Mouse (Mus musculus) midbrain, embryonic 12.5 days (tissue): Measurements from ENCODE around the gene Slc17a2. TPM values are rescaled to one million over a fixed set of nuclear protein-coding genes. Genes with fewer than 3 reads are reported as not detected.

ENCODE experiments used
- ATAC-seq: fragments of 200-750 bp; cut with Nextera tagmentation; 2 replicates; pipeline ENCODE4 v1.8.0; 2017; ENCODE audit warnings: low read depth, moderate TSS enrichment, moderate library complexity; ENCODE audit not compliant: low FRiP score
- H3K27ac ChIP-seq: fragments of 300-500 bp; sonication (generic); replicated peaks from 2 replicates; pipeline ENCODE4 v1.5.1; 2016; ENCODE audit warnings: mild to moderate bottlenecking
- H3K27me3 ChIP-seq: fragments of 300-500 bp; sonication (generic); 2 replicates; pipeline ENCODE4 v1.6.1; 2016; ENCODE audit warnings: mild to moderate bottlenecking
- H3K36me3 ChIP-seq: fragments of 300-500 bp; sonication (generic); 2 replicates; pipeline ENCODE4 v1.6.1; 2016
- H3K4me1 ChIP-seq: fragments of 300-500 bp; sonication (generic); 2 replicates; pipeline ENCODE4 v1.6.1; 2016
- H3K4me2 ChIP-seq: fragments of 300-500 bp; sonication (generic); replicated peaks from 2 replicates; pipeline ENCODE4 v1.6.1; 2016; ENCODE audit warnings: mild to moderate bottlenecking, moderate library complexity
- H3K4me3 ChIP-seq: fragments of 300-500 bp; sonication (generic); 2 replicates; pipeline ENCODE4 v1.5.1; 2016; ENCODE audit warnings: mild to moderate bottlenecking
- H3K9ac ChIP-seq: fragments of 300-500 bp; sonication (generic); replicated peaks from 2 replicates; pipeline ENCODE4 v1.6.1; 2016; ENCODE audit warnings: mild to moderate bottlenecking, moderate library complexity
- H3K9me3 ChIP-seq: fragments of 300-500 bp; sonication (generic); 2 replicates; pipeline ENCODE4 v1.6.1; 2016; ENCODE audit warnings: mild to moderate bottlenecking
- WGBS: fragments of 180-500 bp; shearing (Covaris S2); methylation state at CpG from one replicate; pipeline ENCODE4 v1.1.7; 2016; 5-methylcytosine and 5-hydroxymethylcytosine counted together
- polyA plus RNA-seq: library from polyadenylated mRNA; unstranded; fragments of >200 nt; fragmentation: Nextera tagmentation; extraction: Ambion mirVana; gene quantifications from 2 replicates; pipeline ENCODE4 v1.2.1, GENCODE M21; 2016

The Slc17a2 gene
- polyA plus RNA-seq, 1 experiment from 2014 or later = not detected

DNA sequence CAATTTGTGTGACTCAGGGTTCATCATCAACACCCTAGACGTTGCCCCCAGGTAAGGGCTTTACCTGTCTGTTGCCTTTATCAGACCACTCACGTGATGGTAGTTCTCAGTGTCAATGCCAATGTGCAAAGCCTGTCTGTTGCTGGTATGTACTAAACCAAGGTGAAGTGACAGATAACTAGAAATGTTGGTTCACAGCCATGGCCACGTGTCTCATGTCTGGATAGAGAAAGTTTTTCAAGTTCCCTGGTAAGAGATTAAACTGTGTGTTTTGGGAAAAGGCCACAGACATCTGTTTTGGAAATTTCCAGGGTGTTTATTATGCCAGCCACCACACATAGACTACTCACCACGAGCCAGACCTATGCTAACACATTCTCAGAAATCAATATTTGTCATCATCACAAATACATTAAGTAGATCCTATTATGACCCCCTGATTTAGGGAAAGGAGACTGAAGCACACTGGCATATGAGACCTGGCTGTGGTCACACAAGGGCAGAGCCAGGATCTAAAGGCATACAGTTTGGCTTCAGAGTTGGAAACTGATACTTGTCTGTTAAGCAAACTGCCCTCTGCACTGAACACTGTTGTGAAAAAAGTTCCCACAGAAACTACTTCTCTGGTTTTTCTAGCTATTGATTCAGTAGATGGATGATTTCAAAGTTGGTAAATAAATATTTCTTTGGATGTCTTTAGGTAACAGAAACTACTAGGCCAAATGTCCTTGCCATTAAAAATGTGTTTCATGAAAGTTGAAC, 13.6 kb downstream of the Slc17a2 start:
- no peaks in the 10 kb centered on the region for H3K36me3 ChIP-seq
- H3K9ac ChIP-seq = no peak overlapping the region
- WGBS = 79% methylated on average over 4 of the region's 4 CpGs
- no peak overlapping the region for H3K27ac ChIP-seq
- H3K4me2 ChIP-seq = no peak overlapping the region
- no peaks in the 10 kb centered on the region for H3K9me3 ChIP-seq
- no peak overlapping the region for H3K4me3 ChIP-seq
- H3K27me3 ChIP-seq = no peaks in the 10 kb centered on the region
- no peaks in the 10 kb centered on the region for H3K4me1 ChIP-seq
- ATAC-seq = no peak

DNA sequence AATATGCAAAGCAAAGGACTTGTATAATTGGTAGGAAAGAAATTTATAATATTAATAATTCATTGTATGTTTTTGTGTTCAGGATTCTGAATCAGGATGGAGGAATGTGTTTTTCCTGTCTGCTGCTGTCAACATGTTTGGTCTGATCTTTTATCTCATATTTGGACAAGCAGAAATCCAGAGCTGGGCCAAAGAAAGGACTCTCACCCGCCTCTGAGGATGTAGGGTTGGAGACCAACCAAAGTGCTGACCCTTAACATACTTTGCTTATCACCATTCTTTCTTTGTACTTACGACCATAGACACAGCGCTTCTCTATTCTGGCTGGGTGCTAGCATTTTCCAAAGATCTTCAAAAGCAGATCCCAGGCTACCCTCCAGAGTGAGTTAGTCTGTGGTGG, 15.4 kb downstream of the Slc17a2 start:
- H3K36me3 ChIP-seq = no peaks in the 10 kb centered on the region
- WGBS = 89% methylated on average over 3 of the region's 3 CpGs
- H3K9me3 ChIP-seq = no peaks in the 10 kb centered on the region
- no peaks in the 10 kb centered on the region for H3K27me3 ChIP-seq
- H3K4me1 ChIP-seq = no peaks in the 10 kb centered on the region
- H3K27ac ChIP-seq = no peak overlapping the region
- H3K4me3 ChIP-seq = no peak overlapping the region
- ATAC-seq = no peak
- no peak overlapping the region for H3K9ac ChIP-seq
- no peak overlapping the region for H3K4me2 ChIP-seq

DNA sequence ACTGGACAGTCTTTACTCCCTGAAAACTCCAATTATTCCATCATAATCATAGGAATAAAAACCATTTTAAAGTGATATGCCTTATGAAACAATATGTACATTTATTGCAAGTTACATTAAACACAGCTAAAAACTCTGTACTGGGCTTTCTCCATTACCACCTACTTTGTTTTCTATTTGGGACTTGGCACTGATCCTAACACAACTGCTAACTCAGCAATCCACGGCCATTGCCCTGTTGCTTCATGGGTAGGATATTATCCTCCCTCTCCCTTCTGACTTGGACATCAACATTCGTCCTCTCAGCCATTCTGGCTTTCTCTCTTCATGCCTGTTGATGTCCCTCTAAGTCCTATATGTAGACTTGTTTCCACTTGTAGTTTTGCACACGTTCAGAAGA, 19.8 kb downstream of the Slc17a2 start:
- 75% methylated on average over 3 of the region's 3 CpGs for WGBS
- H3K9me3 ChIP-seq = no peaks in the 10 kb centered on the region
- no peak for ATAC-seq
- H3K27ac ChIP-seq = no peak overlapping the region
- H3K9ac ChIP-seq = no peak overlapping the region
- no peak overlapping the region for H3K4me2 ChIP-seq
- no peak overlapping the region for H3K4me3 ChIP-seq
- H3K4me1 ChIP-seq = no peaks in the 10 kb centered on the region
- H3K36me3 ChIP-seq = no peaks in the 10 kb centered on the region
- no peaks in the 10 kb centered on the region for H3K27me3 ChIP-seq

DNA sequence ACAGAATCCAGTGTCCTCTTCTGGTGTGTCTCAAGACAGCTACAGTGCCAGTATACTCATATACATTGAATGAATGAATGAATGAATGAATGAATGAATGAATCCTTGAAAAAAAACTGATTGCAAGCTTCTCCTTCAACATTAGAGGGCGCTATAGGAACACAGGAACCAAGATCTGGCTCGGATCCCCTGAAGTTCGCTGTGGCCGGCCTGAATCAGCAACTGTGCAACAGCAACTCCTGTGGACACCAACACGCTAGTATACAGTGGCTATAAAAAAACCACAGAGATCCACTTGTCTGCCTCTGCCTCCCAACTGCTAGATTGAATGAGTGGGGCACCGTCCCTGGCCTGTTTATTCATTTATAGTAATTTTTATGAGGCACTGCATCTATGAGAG, 26.3 kb downstream of the Slc17a2 start:
- 26% methylated on average over 6 of the region's 6 CpGs for WGBS
- no peaks in the 10 kb centered on the region for H3K27me3 ChIP-seq
- H3K9ac ChIP-seq = no peak overlapping the region
- no peak overlapping the region for H3K27ac ChIP-seq
- no peak for ATAC-seq
- no peaks in the 10 kb centered on the region for H3K4me1 ChIP-seq
- H3K4me2 ChIP-seq = no peak overlapping the region
- no peaks in the 10 kb centered on the region for H3K36me3 ChIP-seq
- H3K4me3 ChIP-seq = no peak overlapping the region
- H3K9me3 ChIP-seq = no peaks in the 10 kb centered on the region

DNA sequence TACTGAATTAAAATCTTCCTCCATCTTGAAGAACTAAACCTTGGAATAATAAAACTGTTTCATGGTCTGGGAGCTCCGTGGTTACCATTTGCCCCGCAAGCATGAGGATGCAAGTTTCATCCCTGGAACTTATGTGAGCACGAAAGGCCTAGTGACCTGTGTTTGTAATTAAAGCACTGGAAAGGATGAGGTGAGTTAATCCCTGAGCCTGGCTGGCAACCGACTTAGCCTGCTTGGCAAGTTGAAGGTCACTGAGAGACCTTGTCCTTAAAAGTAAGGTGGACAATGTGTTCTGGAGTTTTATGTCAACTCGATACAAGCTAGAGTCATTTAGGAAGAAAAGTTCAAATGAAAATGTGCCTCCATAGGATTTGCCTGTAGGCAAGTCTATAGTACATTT, 28.0 kb downstream of the Slc17a2 start:
- H3K9ac ChIP-seq = no peak overlapping the region
- no peaks in the 10 kb centered on the region for H3K4me1 ChIP-seq
- WGBS = 88% methylated on average over 5 of the region's 5 CpGs
- H3K27me3 ChIP-seq = no peaks in the 10 kb centered on the region
- no peak overlapping the region for H3K4me3 ChIP-seq
- no peaks in the 10 kb centered on the region for H3K9me3 ChIP-seq
- H3K4me2 ChIP-seq = no peak overlapping the region
- no peaks in the 10 kb centered on the region for H3K36me3 ChIP-seq
- no peak for ATAC-seq
- H3K27ac ChIP-seq = no peak overlapping the region

DNA sequence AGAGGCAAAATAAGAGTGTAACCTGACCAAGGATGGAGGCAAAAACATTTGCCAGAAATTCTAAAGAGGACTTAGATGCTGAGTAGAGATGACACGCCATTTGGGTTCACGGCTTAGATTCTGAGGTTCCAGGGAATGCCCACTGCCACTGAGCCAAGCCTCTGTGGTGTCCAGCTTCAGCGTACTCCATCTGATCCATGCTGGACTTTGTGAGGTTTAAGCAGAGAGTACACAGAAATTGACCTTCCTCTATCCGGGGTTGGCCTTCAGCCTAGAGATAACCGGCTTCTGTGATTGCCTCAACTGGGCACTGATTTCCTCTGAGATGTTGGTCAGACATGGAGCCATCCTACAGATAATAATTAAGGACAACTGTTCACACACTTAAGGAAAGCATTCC, 29.8 kb downstream of the Slc17a2 start:
- no peak overlapping the region for H3K4me2 ChIP-seq
- 87% methylated on average over 5 of the region's 5 CpGs for WGBS

DNA sequence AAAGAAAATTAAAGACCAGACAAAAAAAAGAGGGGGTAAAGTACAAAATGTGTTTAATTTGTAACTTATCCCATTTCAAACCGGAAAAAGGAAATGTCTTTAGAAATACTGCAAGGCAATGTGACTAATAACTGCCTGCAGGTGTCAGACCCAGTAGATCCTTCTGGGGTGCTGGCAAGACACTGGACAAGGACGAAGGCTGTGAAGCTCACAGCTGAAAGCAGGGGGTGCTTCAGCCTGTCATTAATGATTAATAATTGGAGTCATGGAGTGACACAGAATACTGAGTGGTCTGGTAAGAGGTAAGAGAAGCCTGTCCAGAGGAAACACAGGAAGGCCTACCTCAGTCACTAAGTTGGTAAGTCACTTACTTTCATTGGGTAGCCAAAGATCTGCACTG, 32.5 kb downstream of the Slc17a2 start, which contains the start of gene Slc17a3:
TSS of gene Slc17a3 (plus strand) at position 127 of the 400 bp plus-strand sequence.
- no peaks in the 10 kb centered on the region for H3K27me3 ChIP-seq
- H3K4me1 ChIP-seq = no peaks in the 10 kb centered on the region
- no peak for ATAC-seq
- 80% methylated on average over 2 of the region's 2 CpGs for WGBS
- no peak within 1 kb of the TSS for H3K27ac ChIP-seq
- no peaks in the 10 kb centered on the region for H3K36me3 ChIP-seq
- no peak within 1 kb of the TSS for H3K9ac ChIP-seq
- H3K4me3 ChIP-seq = no peak within 1 kb of the TSS
- H3K4me2 ChIP-seq = no peak within 1 kb of the TSS
- no peaks in the 10 kb centered on the region for H3K9me3 ChIP-seq

More for the DNA sequence above, 29.8 kb downstream of the Slc17a2 start:
- Histone ChIP-seq H3K4me1 (no peaks in the 10 kb centered on the region), H3K9ac (no peak overlapping the region), H3K9me3 (no peaks in the 10 kb centered on the region), H3K27me3 (no peaks in the 10 kb centered on the region), H3K36me3 (no peaks in the 10 kb centered on the region), H3K27ac (no peak overlapping the region), H3K4me3 (no peak overlapping the region)
- ATAC-seq = no peak

DNA sequence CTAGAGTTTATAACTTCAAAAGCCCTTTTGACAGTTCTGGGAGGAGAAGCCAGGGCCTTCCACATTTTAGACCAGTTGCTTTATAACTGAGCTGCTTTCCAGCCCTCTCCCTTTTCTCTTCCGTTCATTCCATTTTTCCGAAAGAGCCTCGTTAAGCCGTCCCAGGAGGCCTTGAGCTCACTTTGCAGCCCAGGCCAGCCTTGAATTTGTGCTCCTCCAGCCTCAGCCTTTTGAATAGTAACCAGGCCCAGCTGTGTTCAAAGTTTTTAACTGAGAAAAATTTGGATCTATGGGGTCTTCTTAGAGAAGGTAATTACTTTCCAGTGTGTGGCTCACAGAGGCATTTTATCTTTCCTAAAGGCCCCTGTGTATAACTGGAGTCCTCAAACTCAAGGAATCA, 39.1 kb downstream of the Slc17a2 start:
- Histone ChIP-seq H3K4me1 (no peaks in the 10 kb centered on the region), H3K27ac (no peak overlapping the region), H3K9me3 (no peaks in the 10 kb centered on the region), H3K4me2 (no peak overlapping the region), H3K4me3 (no peak overlapping the region), H3K9ac (no peak overlapping the region), H3K27me3 (no peaks in the 10 kb centered on the region), H3K36me3 (no peaks in the 10 kb centered on the region)
- no peak for ATAC-seq
- 81% methylated on average over 4 of the region's 4 CpGs for WGBS

DNA sequence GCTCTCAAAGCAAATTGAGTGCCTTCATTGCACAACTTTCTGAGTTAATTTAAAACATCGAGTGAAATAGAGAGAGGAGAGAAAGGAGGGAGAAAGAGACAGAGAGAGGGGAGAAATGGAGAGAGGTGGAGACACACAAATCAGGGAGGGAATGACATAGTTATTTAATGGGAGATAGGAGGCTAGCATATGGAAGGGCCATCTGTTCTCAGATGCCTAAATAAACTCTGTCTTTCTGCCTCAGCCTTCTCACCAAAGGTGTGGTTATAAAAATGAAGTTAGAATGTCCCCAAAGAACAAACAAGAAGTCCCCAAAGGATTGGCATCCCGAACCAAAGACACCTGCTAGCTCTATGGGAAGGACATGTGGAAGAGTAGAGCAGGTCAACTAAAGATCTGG, 42.5 kb downstream of the Slc17a2 start:
- WGBS = 90% methylated on average over 2 of the region's 2 CpGs
- H3K36me3 ChIP-seq = no peaks in the 10 kb centered on the region
- no peak overlapping the region for H3K4me3 ChIP-seq
- no peak overlapping the region for H3K4me2 ChIP-seq
- H3K4me1 ChIP-seq = no peaks in the 10 kb centered on the region
- H3K9ac ChIP-seq = no peak overlapping the region
- H3K9me3 ChIP-seq = no peaks in the 10 kb centered on the region
- no peaks in the 10 kb centered on the region for H3K27me3 ChIP-seq
- ATAC-seq = no peak
- H3K27ac ChIP-seq = no peak overlapping the region

DNA sequence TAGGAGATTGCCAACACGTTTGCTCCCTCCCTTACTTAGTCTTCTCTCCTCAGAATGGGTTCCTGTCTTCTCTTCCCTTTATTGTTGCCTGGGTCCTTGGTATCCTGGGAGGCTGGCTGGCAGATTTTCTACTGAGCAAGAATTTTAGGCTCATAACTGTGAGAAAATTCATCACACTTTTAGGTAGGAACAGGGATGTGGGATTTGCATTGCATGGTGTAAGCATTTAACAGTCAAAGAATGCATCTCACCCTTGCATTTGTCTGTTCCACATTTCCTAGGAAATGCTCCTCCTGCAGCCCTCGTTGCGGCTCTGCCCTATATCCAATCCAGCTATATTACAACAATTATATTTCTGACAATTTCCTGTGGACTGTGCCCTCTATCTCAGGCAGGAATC, 49.6 kb downstream of the Slc17a2 start:
- no peaks in the 10 kb centered on the region for H3K9me3 ChIP-seq
- no peak overlapping the region for H3K9ac ChIP-seq
- no peaks in the 10 kb centered on the region for H3K27me3 ChIP-seq
- H3K4me1 ChIP-seq = no peaks in the 10 kb centered on the region
- H3K27ac ChIP-seq = no peak overlapping the region
- H3K36me3 ChIP-seq = no peaks in the 10 kb centered on the region
- H3K4me2 ChIP-seq = no peak overlapping the region
- 79% methylated on average over 3 of the region's 3 CpGs for whole genome bisulfite sequencing
- no peak for ATAC-seq
- H3K4me3 ChIP-seq = no peak overlapping the region

DNA sequence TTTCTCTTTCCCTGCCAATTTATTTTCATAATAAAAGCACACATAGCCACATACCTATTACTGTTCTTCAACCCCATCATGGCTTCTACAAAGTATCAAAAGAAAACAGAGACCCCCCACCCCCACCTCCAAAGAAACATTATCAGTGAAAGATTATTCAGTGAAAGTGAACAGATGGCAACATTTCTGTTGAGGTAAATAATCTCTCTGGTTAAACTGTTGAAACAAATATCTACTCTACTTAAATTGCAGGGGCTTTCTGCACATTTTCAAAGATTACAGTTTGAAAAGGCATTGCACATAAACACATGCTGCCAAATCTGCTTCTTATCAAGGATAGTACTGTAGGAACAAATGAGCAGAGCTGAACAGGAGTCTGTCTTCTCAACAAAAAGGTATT, 55.0 kb downstream of the Slc17a2 start:
- ATAC-seq = no peak
- H3K4me1 ChIP-seq = no peaks in the 10 kb centered on the region
- no peaks in the 10 kb centered on the region for H3K9me3 ChIP-seq
- H3K27me3 ChIP-seq = no peaks in the 10 kb centered on the region
- no peak overlapping the region for H3K9ac ChIP-seq
- H3K4me3 ChIP-seq = no peak overlapping the region
- no peaks in the 10 kb centered on the region for H3K36me3 ChIP-seq
- H3K4me2 ChIP-seq = no peak overlapping the region
- H3K27ac ChIP-seq = no peak overlapping the region

DNA sequence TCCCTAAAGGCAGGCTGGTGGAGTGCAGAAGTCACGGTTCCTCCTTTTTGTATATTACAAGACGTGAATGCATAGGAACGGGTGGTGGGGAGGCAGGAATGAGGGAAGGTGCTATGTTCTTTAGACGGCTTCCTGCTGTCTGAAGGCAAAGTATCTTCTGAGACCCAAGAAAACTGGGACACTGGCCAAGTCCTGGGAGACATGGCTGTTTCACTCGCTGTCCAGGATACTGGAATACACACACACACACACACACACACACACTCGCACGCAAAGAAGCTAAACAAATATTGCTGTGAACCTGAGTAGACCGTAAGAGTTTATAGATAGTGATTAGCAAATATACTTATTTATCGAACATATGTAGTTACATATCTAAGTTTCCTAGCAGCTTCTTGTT, 57.9 kb downstream of the Slc17a2 start:
- 91% methylated on average over 9 of the region's 9 CpGs for WGBS
- Histone ChIP-seq H3K36me3 (no peaks in the 10 kb centered on the region), H3K4me2 (no peak overlapping the region), H3K9ac (no peak overlapping the region), H3K4me1 (no peaks in the 10 kb centered on the region), H3K4me3 (no peak overlapping the region), H3K9me3 (no peaks in the 10 kb centered on the region), H3K27me3 (no peaks in the 10 kb centered on the region), H3K27ac (no peak overlapping the region)
- no peak for ATAC-seq

DNA sequence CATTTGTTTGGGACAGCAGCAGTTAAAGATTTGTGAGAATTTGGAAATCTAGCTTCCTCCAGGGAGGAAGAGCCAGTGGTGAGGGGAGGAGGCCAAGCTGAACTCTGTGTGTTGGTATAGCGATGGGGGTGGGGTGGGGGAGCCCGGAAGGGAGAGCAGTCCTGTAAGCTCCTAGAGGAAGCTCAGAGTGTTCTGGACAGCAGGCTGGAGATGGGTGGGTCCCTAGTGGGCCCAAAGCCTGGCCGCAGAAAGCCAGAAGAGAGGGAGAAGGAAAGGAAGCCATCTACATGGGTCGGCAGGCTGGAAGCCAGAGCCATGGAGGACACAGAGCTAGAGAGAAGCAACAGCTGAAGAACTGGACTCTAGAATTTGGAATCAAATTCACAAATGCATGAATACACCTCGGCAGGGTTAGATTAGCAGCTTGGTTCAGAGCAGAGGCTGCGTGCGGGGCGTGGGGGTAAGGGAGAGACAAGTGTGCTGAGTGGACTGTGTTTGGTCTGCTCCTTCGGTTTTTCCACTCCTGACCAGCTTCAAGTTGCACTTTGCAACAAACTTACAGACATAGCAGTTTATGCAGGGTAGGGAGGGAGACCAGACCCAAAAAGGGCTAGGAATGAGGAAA, 59.4 kb downstream of the Slc17a2 start:
- WGBS = 83% methylated on average over 9 of the region's 9 CpGs
- no peak for ATAC-seq
- Histone ChIP-seq H3K36me3 (no peaks in the 10 kb centered on the region), H3K27me3 (no peaks in the 10 kb centered on the region), H3K9ac (no peak overlapping the region), H3K4me1 (no peaks in the 10 kb centered on the region), H3K4me3 (no peak overlapping the region), H3K9me3 (no peaks in the 10 kb centered on the region), H3K4me2 (no peak overlapping the region), H3K27ac (no peak overlapping the region)
